Mouse (Mus musculus): ENCODE data around the gene Fyco1. TPM values are rescaled to one million over a fixed set of nuclear protein-coding genes. Genes with fewer than 3 reads are reported as not detected.

Gene Fyco1
- total and polyA plus RNA-seq, 2 experiments, result 5.9 to 22.9 TPM

DNA sequence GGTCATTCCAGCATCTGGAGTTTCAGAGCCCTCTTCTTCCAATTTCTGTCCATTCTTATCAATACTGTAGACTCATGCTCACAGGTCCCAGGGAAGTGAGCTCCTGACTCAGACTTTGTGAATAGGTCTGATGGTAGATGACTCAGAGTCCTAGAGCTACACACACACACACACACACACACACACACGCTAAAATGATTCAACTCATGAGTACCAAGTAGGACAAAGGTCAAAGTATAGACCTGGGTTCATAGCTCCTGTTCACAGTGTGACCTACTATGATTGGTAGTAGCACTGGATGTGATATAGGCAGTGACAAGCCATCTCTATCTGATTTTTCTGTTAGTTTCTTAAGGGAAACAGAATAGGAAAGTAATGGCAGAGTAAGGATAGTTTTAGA is 83.3 kb downstream of the Fyco1 start:
- Histone ChIP-seq H3K4me1 (ENCODE audit: control insufficient read depth, insufficient read depth, low read length) (no peaks in the 10 kb centered on the region), H3K4me3 (ENCODE audit: insufficient read depth, low read depth, low read length) (no peak overlapping the region), H3K27me3 (ENCODE audit: control insufficient read depth, insufficient read depth, low read length) (no peaks in the 10 kb centered on the region), H3K27ac (replicated peaks; ENCODE audit: insufficient read depth, low read depth, low read length) (no peak overlapping the region), H3K79me2 (ENCODE audit: control insufficient read depth, insufficient read depth, low read length) (no peaks in the 10 kb centered on the region), H3K36me3 (ENCODE audit: control insufficient read depth, insufficient read depth, low read length) (peaks cover 2% of the 10 kb centered on the region; the same call in 1 of the 2 replicates), H3K9ac (ENCODE audit: low read depth, low read length) (no peak overlapping the region)
- peak; percentile 8 for DNase-seq (ENCODE audit: extremely low read depth, low read depth, low spot score)
- WGBS, result 33% methylated on average over 1 of the region's 1 CpGs
- TF ChIP-seq POLR2A (IDR thresholded peaks at IDR 0.05; ENCODE audit: extremely low read depth, insufficient read depth, low read length), result no peak
- no peak for TF ChIP-seq CTCF (IDR thresholded peaks at IDR 0.05; ENCODE audit: low read depth, low read length)

DNA sequence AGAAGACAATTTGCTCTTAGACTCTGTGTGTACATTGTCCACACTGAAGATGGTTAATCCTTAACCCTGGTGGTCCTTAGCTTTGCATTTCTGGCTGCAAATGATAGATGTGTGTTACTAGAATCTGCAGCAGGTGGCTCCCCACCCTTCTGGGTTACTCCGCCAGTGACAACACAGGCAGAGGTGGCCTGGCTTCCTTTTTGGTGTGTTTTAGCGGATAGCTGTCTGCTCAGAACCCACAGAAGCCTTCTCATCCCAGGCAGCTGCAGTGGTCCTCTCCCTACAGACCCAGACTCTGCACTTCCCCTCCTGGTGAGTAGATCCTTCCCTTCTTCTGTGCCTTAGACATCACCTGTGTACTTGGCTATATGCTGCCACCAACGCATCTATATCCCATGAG is 84.7 kb downstream of the Fyco1 start:
- Histone ChIP-seq H3K4me1 (ENCODE audit: control insufficient read depth, insufficient read depth, low read length) (no peaks in the 10 kb centered on the region), H3K79me2 (ENCODE audit: control insufficient read depth, insufficient read depth, low read length) (no peaks in the 10 kb centered on the region), H3K27me3 (ENCODE audit: control insufficient read depth, insufficient read depth, low read length) (no peaks in the 10 kb centered on the region), H3K9ac (ENCODE audit: low read depth, low read length) (no peak overlapping the region), H3K4me3 (ENCODE audit: insufficient read depth, low read depth, low read length) (no peak overlapping the region), H3K36me3 (ENCODE audit: control insufficient read depth, insufficient read depth, low read length) (peaks cover 2% of the 10 kb centered on the region; the same call in 1 of the 2 replicates), H3K27ac (replicated peaks; ENCODE audit: insufficient read depth, low read depth, low read length) (no peak overlapping the region)
- no peak for TF ChIP-seq CTCF (IDR thresholded peaks at IDR 0.05; ENCODE audit: low read depth, low read length)
- TF ChIP-seq POLR2A (IDR thresholded peaks at IDR 0.05; ENCODE audit: extremely low read depth, insufficient read depth, low read length), result no peak
- 87% methylated on average over 3 of the region's 3 CpGs for WGBS
- no peak for DNase-seq (ENCODE audit: extremely low read depth, low read depth, low spot score)

DNA sequence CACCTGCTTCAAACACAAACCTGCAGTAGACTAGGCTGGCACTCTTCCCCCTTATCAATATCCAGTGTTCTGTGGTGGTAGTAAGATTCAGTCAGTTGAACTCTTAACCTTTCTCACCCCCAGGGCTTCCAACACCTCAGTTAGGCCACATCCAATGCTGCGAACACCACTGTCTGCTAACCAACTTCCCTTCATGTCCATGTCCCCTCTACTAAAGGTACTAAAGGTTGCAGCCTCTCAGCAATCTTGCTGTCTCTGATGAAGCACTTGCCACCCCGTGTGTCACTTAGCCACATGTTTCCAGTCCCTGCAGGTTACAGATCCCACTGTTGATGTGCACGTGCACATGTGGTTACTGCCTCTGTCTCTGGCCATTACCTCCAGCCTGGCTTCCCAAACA is 87.9 kb downstream of the Fyco1 start:
- TF ChIP-seq CTCF (IDR thresholded peaks at IDR 0.05; ENCODE audit: low read depth, low read length) (no peak), POLR2A (IDR thresholded peaks at IDR 0.05; ENCODE audit: extremely low read depth, insufficient read depth, low read length) (no peak)

DNA sequence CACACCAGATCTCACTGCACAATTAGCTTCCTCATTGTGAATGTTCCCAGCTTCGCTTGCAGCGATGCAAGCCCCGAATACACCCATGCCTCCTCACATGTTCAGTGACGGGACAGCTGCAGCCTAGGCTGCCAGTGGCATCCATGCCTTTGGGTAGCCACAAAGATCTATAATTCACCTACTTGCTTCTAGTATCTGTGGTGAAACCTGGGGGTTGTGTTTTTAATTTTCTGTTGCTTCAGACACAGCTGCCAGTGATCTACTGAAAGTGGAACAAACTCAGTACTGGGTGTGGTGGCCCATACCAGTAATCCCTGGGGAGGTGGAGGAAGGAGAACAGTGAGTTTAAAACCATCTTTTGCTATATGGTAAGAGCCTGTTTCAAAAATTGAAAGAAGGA is 88.8 kb downstream of the Fyco1 start:
- Histone ChIP-seq H3K4me3 (ENCODE audit: insufficient read depth, low read depth, low read length) (no peak overlapping the region), H3K4me1 (ENCODE audit: control insufficient read depth, insufficient read depth, low read length) (no peaks in the 10 kb centered on the region), H3K27me3 (ENCODE audit: control insufficient read depth, insufficient read depth, low read length) (no peaks in the 10 kb centered on the region), H3K79me2 (ENCODE audit: control insufficient read depth, insufficient read depth, low read length) (no peaks in the 10 kb centered on the region), H3K36me3 (ENCODE audit: control insufficient read depth, insufficient read depth, low read length) (no peaks in the 10 kb centered on the region), H3K9ac (ENCODE audit: low read depth, low read length) (no peak overlapping the region), H3K27ac (replicated peaks; ENCODE audit: insufficient read depth, low read depth, low read length) (no peak overlapping the region)
- 89% methylated on average over 4 of the region's 4 CpGs for WGBS
- no peak for DNase-seq (ENCODE audit: extremely low read depth, low read depth, low spot score)
- TF ChIP-seq POLR2A (IDR thresholded peaks at IDR 0.05; ENCODE audit: extremely low read depth, insufficient read depth, low read length) (no peak), CTCF (IDR thresholded peaks at IDR 0.05; ENCODE audit: low read depth, low read length) (no peak)

More for the DNA sequence above, 87.9 kb downstream of the Fyco1 start:
- 87% methylated on average over 3 of the region's 3 CpGs for WGBS
- H3K36me3 ChIP-seq (ENCODE audit: control insufficient read depth, insufficient read depth, low read length), result no peaks in the 10 kb centered on the region
- H3K9ac ChIP-seq (ENCODE audit: low read depth, low read length), result no peak overlapping the region
- H3K27me3 ChIP-seq (ENCODE audit: control insufficient read depth, insufficient read depth, low read length), result no peaks in the 10 kb centered on the region
- H3K4me1 ChIP-seq (ENCODE audit: control insufficient read depth, insufficient read depth, low read length), result no peaks in the 10 kb centered on the region
- no peaks in the 10 kb centered on the region for H3K79me2 ChIP-seq (ENCODE audit: control insufficient read depth, insufficient read depth, low read length)
- DNase-seq (ENCODE audit: extremely low read depth, low read depth, low spot score), result no peak
- H3K4me3 ChIP-seq (ENCODE audit: insufficient read depth, low read depth, low read length), result no peak overlapping the region
- no peak overlapping the region for H3K27ac ChIP-seq (replicated peaks; ENCODE audit: insufficient read depth, low read depth, low read length)

DNA sequence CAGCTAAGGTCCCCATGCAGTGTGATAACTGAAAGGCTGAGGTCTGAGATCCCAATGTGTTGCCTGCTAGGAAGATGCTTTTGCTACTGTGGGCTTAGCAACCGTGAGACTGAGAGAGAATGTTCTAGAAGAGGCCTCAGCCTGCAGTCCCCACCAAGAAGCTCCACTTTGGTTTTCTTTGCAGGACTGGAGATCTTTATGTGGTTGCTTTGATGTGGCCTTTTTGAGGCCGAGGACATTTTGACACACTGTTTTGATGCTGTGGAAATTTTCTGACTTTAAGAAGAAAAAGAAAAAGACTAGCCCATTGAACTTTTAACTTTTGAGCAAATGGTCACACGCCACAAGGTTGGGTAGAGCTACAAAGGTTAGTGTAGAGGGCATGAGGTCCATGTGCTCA is 90.9 kb downstream of the Fyco1 start:
- H3K79me2 ChIP-seq (ENCODE audit: control insufficient read depth, insufficient read depth, low read length), result no peaks in the 10 kb centered on the region
- DNase-seq (ENCODE audit: extremely low read depth, low read depth, low spot score), result no peak
- H3K4me1 ChIP-seq (ENCODE audit: control insufficient read depth, insufficient read depth, low read length), result no peaks in the 10 kb centered on the region
- no peak overlapping the region for H3K9ac ChIP-seq (ENCODE audit: low read depth, low read length)
- H3K27ac ChIP-seq (replicated peaks; ENCODE audit: insufficient read depth, low read depth, low read length), result no peak overlapping the region
- 86% methylated on average over 3 of the region's 3 CpGs for WGBS
- no peak overlapping the region for H3K4me3 ChIP-seq (ENCODE audit: insufficient read depth, low read depth, low read length)
- H3K36me3 ChIP-seq (ENCODE audit: control insufficient read depth, insufficient read depth, low read length), result no peaks in the 10 kb centered on the region
- no peaks in the 10 kb centered on the region for H3K27me3 ChIP-seq (ENCODE audit: control insufficient read depth, insufficient read depth, low read length)
- TF ChIP-seq CTCF (IDR thresholded peaks at IDR 0.05; ENCODE audit: low read depth, low read length), result no peak
- no peak for TF ChIP-seq POLR2A (IDR thresholded peaks at IDR 0.05; ENCODE audit: extremely low read depth, insufficient read depth, low read length)

DNA sequence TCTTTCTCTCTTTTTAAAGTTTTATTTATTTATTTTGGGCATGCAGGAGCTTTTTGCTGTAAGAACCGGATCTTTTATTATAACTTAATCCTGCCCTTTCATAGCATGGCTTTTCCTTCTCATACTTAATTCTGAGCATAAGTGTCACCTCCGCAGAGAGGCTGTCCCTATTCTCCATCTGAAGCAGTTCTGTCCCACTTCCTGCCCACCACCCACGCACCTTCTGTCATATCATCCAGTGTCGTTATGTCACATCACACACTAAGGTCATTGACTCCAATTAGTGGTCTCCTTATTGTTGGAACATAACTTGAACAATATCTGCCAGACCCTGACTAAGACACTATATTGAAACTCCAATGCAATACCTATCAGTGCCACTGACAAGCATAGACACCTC is 93.1 kb downstream of the Fyco1 start:
- Histone ChIP-seq H3K4me1 (ENCODE audit: control insufficient read depth, insufficient read depth, low read length) (no peaks in the 10 kb centered on the region), H3K4me3 (ENCODE audit: insufficient read depth, low read depth, low read length) (no peak overlapping the region), H3K36me3 (ENCODE audit: control insufficient read depth, insufficient read depth, low read length) (no peaks in the 10 kb centered on the region), H3K27me3 (ENCODE audit: control insufficient read depth, insufficient read depth, low read length) (no peaks in the 10 kb centered on the region), H3K9ac (ENCODE audit: low read depth, low read length) (no peak overlapping the region), H3K27ac (replicated peaks; ENCODE audit: insufficient read depth, low read depth, low read length) (no peak overlapping the region), H3K79me2 (ENCODE audit: control insufficient read depth, insufficient read depth, low read length) (no peaks in the 10 kb centered on the region)
- TF ChIP-seq POLR2A (IDR thresholded peaks at IDR 0.05; ENCODE audit: extremely low read depth, insufficient read depth, low read length), result no peak
- no peak for TF ChIP-seq CTCF (IDR thresholded peaks at IDR 0.05; ENCODE audit: low read depth, low read length)
- no peak for DNase-seq (ENCODE audit: extremely low read depth, low read depth, low spot score)
- 77% methylated on average over 4 of the region's 4 CpGs for WGBS
